In the genomic region with DNA sequence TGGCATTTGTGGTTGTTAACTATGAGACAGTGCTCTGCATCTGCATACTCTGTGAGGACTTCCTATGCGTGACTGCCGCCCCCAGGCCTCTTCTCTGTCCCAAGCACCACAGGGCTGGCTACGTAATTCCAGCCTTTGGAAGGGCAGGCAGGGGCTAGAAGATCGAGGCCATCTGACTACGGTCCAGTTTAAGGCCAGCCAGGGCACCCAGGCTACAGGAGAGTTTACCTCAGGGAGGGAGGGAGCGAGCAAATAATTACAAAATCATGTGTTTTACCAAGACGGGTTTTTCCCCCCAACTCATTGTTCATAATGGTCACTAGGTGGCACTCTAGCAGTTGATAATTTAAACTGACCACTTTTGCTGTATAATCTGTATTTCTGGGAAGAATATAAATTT, we compare ENCODE assay signal across 8 mouse cellular contexts. TPM values are rescaled to one million over a fixed set of nuclear protein-coding genes. Genes with fewer than 3 reads are reported as not detected.
A peak's percentile ranks its signal among the peaks of the same experiment; 100 is the strongest.
DNase-seq lines count a peak whose midpoint lies in the region; ATAC-seq and TF ChIP-seq lines count a peak whose summit lies in the region.

No protein-coding gene starts in this region.

- no peaks in the 10 kb centered on the region for H3K9me3 ChIP-seq in neural tube, embryonic 12.5 days
- H3K9me3 ChIP-seq in neural tube, embryonic 15.5 days (replicated peaks), result no peaks in the 10 kb centered on the region
- H3K9me3 ChIP-seq in stomach, postnatal 0 days (ENCODE audit: control insufficient read depth, low read length), result no peaks in the 10 kb centered on the region

- H3K9ac ChIP-seq in neural tube, embryonic 12.5 days, result no peak overlapping the region
- H3K9ac ChIP-seq in neural tube, embryonic 15.5 days (replicated peaks), result no peak overlapping the region
- no peak overlapping the region for H3K9ac ChIP-seq in stomach, postnatal 0 days (ENCODE audit: low read length)

- 0 out of 2 replicates have a peak, but pooled peaks have one; percentile 30 for ATAC-seq in neural tube, embryonic 12.5 days (ENCODE audit: low FRiP score, low read depth)
- no peak for ATAC-seq in neural tube, embryonic 15.5 days (ENCODE audit: low FRiP score)
- ATAC-seq in stomach, postnatal 0 days (ENCODE audit: low FRiP score, low TSS enrichment), result no peak

- peak; percentile 40 for DNase-seq in cerebellum, adult 9-10 months
- DNase-seq in cerebellum, adult 11-12 months, result no peak
- peak; percentile 19 for DNase-seq in kidney, postnatal 10 days
- DNase-seq in stomach, postnatal 0 days (ENCODE audit: low spot score), result no peak
- no peak for DNase-seq in thymus, postnatal 4 days
- DNase-seq in thymus, postnatal 10 days (ENCODE audit: low spot score in 2 of 2), result no peak

- 66% methylated on average over 7 of the region's 7 CpGs for WGBS in neural tube, embryonic 12.5 days
- WGBS in neural tube, embryonic 15.5 days, result 71% methylated on average over 7 of the region's 7 CpGs
- 65% methylated on average over 7 of the region's 7 CpGs for whole genome bisulfite sequencing in stomach, postnatal 0 days

- no peak for TF ChIP-seq EP300 in stomach, postnatal 0 days (optimal IDR thresholded peaks at IDR 0.05)

- peak; percentile 62 for TF ChIP-seq CTCF in stomach, postnatal 0 days (IDR thresholded peaks at IDR 0.05; ENCODE audit: low read depth)

- no peak overlapping the region for H3K4me3 ChIP-seq in neural tube, embryonic 12.5 days
- H3K4me3 ChIP-seq in neural tube, embryonic 15.5 days (replicated peaks), result no peak overlapping the region
- H3K4me3 ChIP-seq in stomach, postnatal 0 days (ENCODE audit: low read depth, low read length), result no peak overlapping the region

- H3K4me1 ChIP-seq in neural tube, embryonic 12.5 days, result no peaks in the 10 kb centered on the region
- no peaks in the 10 kb centered on the region for H3K4me1 ChIP-seq in neural tube, embryonic 15.5 days
- H3K4me1 ChIP-seq in stomach, postnatal 0 days (replicated peaks; ENCODE audit: control insufficient read depth, insufficient read depth), result no peaks in the 10 kb centered on the region

- peaks cover 18% of the 10 kb centered on the region; the same call in 1 of the 2 replicates for H3K36me3 ChIP-seq in neural tube, embryonic 12.5 days
- peaks cover 23% of the 10 kb centered on the region for H3K36me3 ChIP-seq in neural tube, embryonic 15.5 days
- H3K36me3 ChIP-seq in stomach, postnatal 0 days (ENCODE audit: control insufficient read depth, insufficient read depth, low read length), result peaks cover 4% of the 10 kb centered on the region; the same call in 1 of the 2 replicates

- no peaks in the 10 kb centered on the region for H3K27me3 ChIP-seq in neural tube, embryonic 12.5 days (replicated peaks)
- no peaks in the 10 kb centered on the region for H3K27me3 ChIP-seq in neural tube, embryonic 15.5 days (replicated peaks)
- H3K27me3 ChIP-seq in stomach, postnatal 0 days (ENCODE audit: control insufficient read depth, insufficient read depth, low read length), result no peaks in the 10 kb centered on the region

- H3K27ac ChIP-seq in neural tube, embryonic 12.5 days, result no peak overlapping the region
- H3K27ac ChIP-seq in neural tube, embryonic 15.5 days (replicated peaks), result no peak overlapping the region
- no peak overlapping the region for H3K27ac ChIP-seq in stomach, postnatal 0 days (replicated peaks)

- H3K4me2 ChIP-seq in neural tube, embryonic 12.5 days (replicated peaks), result no peak overlapping the region
- H3K4me2 ChIP-seq in neural tube, embryonic 15.5 days, result no peak overlapping the region
- H3K4me2 ChIP-seq in stomach, postnatal 0 days (replicated peaks; ENCODE audit: low read depth), result no peak overlapping the region

RNA-seq across cellular contexts. Expression of a gene that starts 9.6 kb away (rescaled TPM):
- 20.3 and 26.8 TPM in 2 replicates for polyA plus RNA-seq in neural tube, embryonic 12.5 days (2016; fragmentation: Nextera tagmentation; extraction: Ambion mirVana)
- 18.3 and 18.7 TPM in 2 replicates for polyA plus RNA-seq in neural tube, embryonic 15.5 days (2015; fragmentation: Nextera tagmentation; extraction: Ambion mirVana)
- 4.8 and 5.3 TPM in 2 replicates for polyA plus RNA-seq in stomach, postnatal 0 days (2015; fragmentation: Nextera tagmentation; extraction: Ambion mirVana)

RNA-seq across cellular contexts. Expression of a gene that starts 18.8 kb away (rescaled TPM):
- polyA plus RNA-seq in neural tube, embryonic 12.5 days (2016; fragmentation: Nextera tagmentation; extraction: Ambion mirVana), result 27.5 and 27.9 TPM in 2 replicates
- polyA plus RNA-seq in neural tube, embryonic 15.5 days (2015; fragmentation: Nextera tagmentation; extraction: Ambion mirVana), result 22.6 and 26.4 TPM in 2 replicates
- polyA plus RNA-seq in stomach, postnatal 0 days (2015; fragmentation: Nextera tagmentation; extraction: Ambion mirVana), result 13.9 and 14.9 TPM in 2 replicates

Comparison
In these comparisons a context has a peak if more than half of its experiments do, and no peak if none do; other contexts are left out.
1. DNase-seq: peak in cerebellum, adult 9-10 months (single experiment) and kidney, postnatal 10 days (single experiment); none in cerebellum, adult 11-12 months (single experiment), stomach, postnatal 0 days (single experiment), thymus, postnatal 4 days (single experiment) and thymus, postnatal 10 days (0 of 2).